Mouse (Mus musculus) intestine, postnatal 0 days (tissue): ENCODE data around the gene Stag1. TPM values are rescaled to one million over a fixed set of nuclear protein-coding genes. Genes with fewer than 3 reads are reported as not detected.

Source experiments
- ATAC-seq: fragments of 200-750 bp; cut with Nextera tagmentation; 2 replicates; pipeline ENCODE4 v1.8.0; 2017; ENCODE audit warnings: mild to moderate bottlenecking, moderate TSS enrichment, moderate library complexity
- H3K27ac ChIP-seq: fragments of 300-500 bp; sonication (generic); 2 replicates; pipeline ENCODE4 v1.5.1; 2014; ENCODE audit warnings: mild to moderate bottlenecking, low read depth, low read length, moderate library complexity
- H3K27me3 ChIP-seq: fragments of 300-500 bp; sonication (generic); replicated peaks from 2 replicates; pipeline ENCODE4 v1.6.1; 2014; ENCODE audit warnings: low read length, mixed read lengths; ENCODE audit not compliant: control insufficient read depth, insufficient read depth
- H3K36me3 ChIP-seq: fragments of 300-500 bp; sonication (generic); 2 replicates; pipeline ENCODE4 v1.6.1; 2014; ENCODE audit warnings: mild to moderate bottlenecking, moderate library complexity; ENCODE audit not compliant: control insufficient read depth, insufficient read depth
- H3K4me1 ChIP-seq: fragments of 300-500 bp; sonication (generic); replicated peaks from 2 replicates; pipeline ENCODE4 v1.6.1; 2014; ENCODE audit warnings: antibody characterized with exemption, low read length, mixed read lengths; ENCODE audit not compliant: control insufficient read depth, insufficient read depth
- H3K4me2 ChIP-seq: fragments of 300-500 bp; sonication (generic); replicated peaks from 2 replicates; pipeline ENCODE4 v1.6.1; 2014; ENCODE audit warnings: low read depth, mild to moderate bottlenecking, moderate library complexity
- H3K4me3 ChIP-seq: fragments of 300-500 bp; sonication (generic); 2 replicates; pipeline ENCODE4 v1.5.1; 2014; ENCODE audit warnings: low read depth, low read length
- H3K9ac ChIP-seq: fragments of 300-500 bp; sonication (generic); 2 replicates; pipeline ENCODE4 v1.6.1; 2014; ENCODE audit warnings: mild to moderate bottlenecking, low read depth, low read length
- H3K9me3 ChIP-seq: fragments of 300-500 bp; sonication (generic); 2 replicates; pipeline ENCODE4 v1.6.1; 2016; ENCODE audit warnings: mixed run types; ENCODE audit not compliant: control insufficient read depth
- CTCF ChIP-seq: sonication (generic); IDR thresholded peaks from 2 replicates; pipeline ENCODE4 v1.5.1; 2016; ENCODE audit warnings: low read depth, mild to moderate bottlenecking, control low read depth, antibody characterized with exemption, moderate library complexity
- WGBS: fragments of 180-500 bp; shearing (Covaris S2); extraction: QIAGEN DNeasy Blood & Tissue Kit; methylation state at CpG from one replicate; pipeline ENCODE4 v1.1.7; 2014; 5-methylcytosine and 5-hydroxymethylcytosine counted together
- polyA plus RNA-seq: library from polyadenylated mRNA; unstranded; fragments of >200 nt; fragmentation: Nextera tagmentation; extraction: Ambion mirVana; gene quantifications from 2 replicates; pipeline ENCODE4 v1.2.1, GENCODE M21; 2015

Stag1 gene
- polyA plus RNA-seq, 1 experiment from 2014 or later, result 24.6 TPM

- TF ChIP-seq CTCF, result no peak
- Histone ChIP-seq H3K9ac (no peak overlapping the region), H3K36me3 (no peaks in the 10 kb centered on the region), H3K4me2 (0 out of 2 replicates have a peak overlapping the region, but pooled peaks have one; percentile 9), H3K27ac (no peak overlapping the region; the same call in none of the 2 replicates), H3K9me3 (no peaks in the 10 kb centered on the region), H3K27me3 (no peaks in the 10 kb centered on the region), H3K4me3 (no peak overlapping the region), H3K4me1 (peaks cover 8% of the 10 kb centered on the region; the same call in 1 of the 2 replicates)
- 50% methylated on average over 13 of the region's 13 CpGs for WGBS
- peak; percentile 82 for ATAC-seq
These were observed 15.8 kb upstream of the Stag1 start for GRCm38 (mm10) chr9:100581543-100582492.

- no peaks in the 10 kb centered on the region for H3K36me3 ChIP-seq
- H3K9ac ChIP-seq, result no peak overlapping the region
- peak overlapping the region; percentile 53 for H3K4me2 ChIP-seq
- H3K4me1 ChIP-seq, result peaks cover 8% of the 10 kb centered on the region; the same call in 1 of the 2 replicates
- peak; percentile 53; the same call in 1 of the 2 replicates for ATAC-seq
- 0 out of 2 replicates have a peak overlapping the region, but pooled peaks have one; percentile 1 for H3K27ac ChIP-seq
- TF ChIP-seq CTCF, result no peak
- 30% methylated on average over 13 of the region's 13 CpGs for WGBS
- no peaks in the 10 kb centered on the region for H3K27me3 ChIP-seq
- no peaks in the 10 kb centered on the region for H3K9me3 ChIP-seq
- peak overlapping the region; percentile 9; the same call in 1 of the 2 replicates for H3K4me3 ChIP-seq
These were observed 14.6 kb upstream of the Stag1 start for GRCm38 (mm10) chr9:100582883-100583575.

GRCm38 (mm10) chr9:100584031-100584430 is 13.6 kb upstream of the Stag1 start:
- Histone ChIP-seq H3K36me3 (no peaks in the 10 kb centered on the region), H3K27ac (no peak overlapping the region), H3K27me3 (no peaks in the 10 kb centered on the region), H3K9ac (no peak overlapping the region), H3K9me3 (no peaks in the 10 kb centered on the region), H3K4me3 (0 out of 2 replicates have a peak overlapping the region, but pooled peaks have one; percentile 9), H3K4me1 (peaks cover 8% of the 10 kb centered on the region; the same call in 1 of the 2 replicates), H3K4me2 (peak overlapping the region; percentile 53)
- no peak for ATAC-seq
- WGBS, result 41% methylated on average over 4 of the region's 4 CpGs
- no peak for TF ChIP-seq CTCF

GRCm38 (mm10) chr9:100590462-100590861 is 7.1 kb upstream of the Stag1 start:
- Histone ChIP-seq H3K4me1 (no peaks in the 10 kb centered on the region), H3K27me3 (no peaks in the 10 kb centered on the region), H3K9me3 (no peaks in the 10 kb centered on the region), H3K36me3 (no peaks in the 10 kb centered on the region), H3K9ac (no peak overlapping the region), H3K4me3 (no peak overlapping the region), H3K4me2 (no peak overlapping the region), H3K27ac (no peak overlapping the region)
- no peak for ATAC-seq
- TF ChIP-seq CTCF, result no peak
- 55% methylated on average over 4 of the region's 4 CpGs for WGBS

GRCm38 (mm10) chr9:100596317-100596716 is 1.3 kb upstream of the Stag1 start:
- Histone ChIP-seq H3K4me1 (no peaks in the 10 kb centered on the region), H3K9me3 (no peaks in the 10 kb centered on the region), H3K27me3 (no peaks in the 10 kb centered on the region), H3K9ac (no peak overlapping the region), H3K4me2 (no peak overlapping the region), H3K27ac (no peak overlapping the region), H3K4me3 (no peak overlapping the region), H3K36me3 (no peaks in the 10 kb centered on the region)
- TF ChIP-seq CTCF, result no peak
- ATAC-seq, result no peak
- 88% methylated on average over 8 of the region's 8 CpGs for WGBS

- no peak for ATAC-seq
- WGBS, result 58% methylated on average over 3 of the region's 3 CpGs
- H3K27ac ChIP-seq, result no peak overlapping the region
- H3K4me3 ChIP-seq, result no peak overlapping the region
- H3K4me2 ChIP-seq, result no peak overlapping the region
- no peak overlapping the region for H3K9ac ChIP-seq
- H3K27me3 ChIP-seq, result no peaks in the 10 kb centered on the region
- TF ChIP-seq CTCF, result no peak
- H3K9me3 ChIP-seq, result no peaks in the 10 kb centered on the region
- no peaks in the 10 kb centered on the region for H3K4me1 ChIP-seq
- H3K36me3 ChIP-seq, result no peaks in the 10 kb centered on the region
These were observed 2.2 kb downstream of the Stag1 start for GRCm38 (mm10) chr9:100599761-100600328.
